Mouse (Mus musculus) mammary gland, adult 2 months (tissue): ENCODE results near the gene Rps29. TPM values are rescaled to one million over a fixed set of nuclear protein-coding genes. Genes with fewer than 3 reads are reported as not detected.

Experiments used
- polyA plus RNA-seq: library from polyadenylated mRNA; depleted of rRNA; stranded (reverse); fragments of >200 nt; gene quantifications from 2 replicates; pipeline ENCODE4 v1.2.3, GENCODE M21; 2012; ENCODE audit warnings: low replicate concordance; rRNA removed

The Rps29 gene
- polyA plus RNA-seq: 1,350 and 1,796 TPM in 2 replicates

GRCm38 (mm10) chr12:69158765-69159577 lies at the start of gene Rps29:
TSS of gene Rps29 (minus strand) at chr12:69159186.

GRCm38 (mm10) chr12:69204052-69204833 lies 45.3 kb upstream of the Rps29 start, which contains the start of gene Gm49384:
TSS of gene Gm49384 (minus strand) at chr12:69204267.

GRCm38 (mm10) chr12:69198164-69198535 lies 39.2 kb upstream of the Rps29 start, which contains the start of gene Dnaaf2:
TSS of gene Dnaaf2 (minus strand) at chr12:69198429.

GRCm38 (mm10) chr12:69196444-69197377 lies 37.7 kb upstream of the Rps29 start, which contains the start of gene Gm49383:
TSS of gene Gm49383 (minus strand) at chr12:69197104.

GRCm38 (mm10) chr12:69183583-69184308 lies 24.8 kb upstream of the Rps29 start, which contains the start of the genes Rpl36al and Mgat2:
TSS of gene Rpl36al (minus strand) at chr12:69184083.
TSS of gene Mgat2 (plus strand) at chr12:69184157.

GRCm38 (mm10) chr12:69168461-69169106 lies 9.6 kb upstream of the Rps29 start, which contains the start of gene Lrr1:
TSS of gene Lrr1 (plus strand) at chr12:69168814.

Other genes with a start within 250 kb of the Rps29 start
- gene Lrr1, start 9.6 kb upstream of the Rps29 start, polyA plus RNA-seq: 0.11 and 1.0 TPM in 2 replicates
- 59.4 and 77.1 TPM in 2 replicates for gene Rpl36al, start 24.9 kb upstream of the Rps29 start, polyA plus RNA-seq
- gene Mgat2, start 25.0 kb upstream of the Rps29 start, polyA plus RNA-seq: 14.8 and 22.5 TPM in 2 replicates
- gene Gm49383, start 37.9 kb upstream of the Rps29 start, polyA plus RNA-seq: 2.9 and 3.3 TPM in 2 replicates
- 0.93 and 0.97 TPM in 2 replicates for gene Dnaaf2, start 39.2 kb upstream of the Rps29 start, polyA plus RNA-seq
- gene Gm49384, start 45.1 kb upstream of the Rps29 start, polyA plus RNA-seq: 0.16 TPM in 1 of 2 replicates, not detected in the other
- 2.3 and 5.6 TPM in 2 replicates for gene Pole2, start 69.0 kb upstream of the Rps29 start, polyA plus RNA-seq
- 1.5 and 4.8 TPM in 2 replicates for gene Klhdc1, start 82.0 kb upstream of the Rps29 start, polyA plus RNA-seq
- 35.6 and 52.1 TPM in 2 replicates for gene Klhdc2, start 137.5 kb upstream of the Rps29 start, polyA plus RNA-seq
- gene Nemf, start 198.0 kb upstream of the Rps29 start, polyA plus RNA-seq: 2.2 and 6.0 TPM in 2 replicates
- 69.2 and 273 TPM in 2 replicates for gene Arf6, start 213.0 kb upstream of the Rps29 start, polyA plus RNA-seq
- gene Gm9887, start 213.3 kb upstream of the Rps29 start, polyA plus RNA-seq: 1.3 and 6.8 TPM in 2 replicates